Mouse (Mus musculus): Measurements from ENCODE around the gene Phpt1. TPM values are rescaled to one million over a fixed set of nuclear protein-coding genes. Genes with fewer than 3 reads are reported as not detected.

The Phpt1 gene
- total RNA-seq, 2 experiments from 2014 or later, result 100 to 101 TPM

Other genes starting within 250 kb of the Phpt1 start
- gene Man1b1, start 242.9 kb downstream of the Phpt1 start, total RNA-seq (2021), result 10 to 100 TPM; 27.2 to 28.6 TPM
- gene Dpp7, start 218.9 kb downstream of the Phpt1 start, total RNA-seq (2021), result 1 to 10 TPM; 4.7 to 5.2 TPM
- gene Uap1l1, start 209.5 kb downstream of the Phpt1 start, total RNA-seq (2021), result 1 to 10 TPM; 7.3 to 9.5 TPM
- 10 to 100 TPM in 1 of 2 experiments, 1 to 10 TPM in 1; 8.7 to 10.8 TPM for gene Sapcd2, start 202.9 kb downstream of the Phpt1 start, total RNA-seq (2021)
- gene Entpd2, start 179.3 kb downstream of the Phpt1 start, total RNA-seq (2021), result 1 to 10 TPM; 5.7 to 8.5 TPM
- gene Npdc1, start 175.9 kb downstream of the Phpt1 start, total RNA-seq (2021), result 10 to 100 TPM; 33.1 to 35.2 TPM
- under 1 TPM in 1 of 2 experiments, not detected in 1; 0.11 TPM for gene Fut7, start 152.0 kb downstream of the Phpt1 start, total RNA-seq (2021)
- gene Abca2, start 146.5 kb downstream of the Phpt1 start, total RNA-seq (2021), result 10 to 100 TPM; 19.4 to 20.7 TPM
- gene Clic3, start 118.4 kb downstream of the Phpt1 start, total RNA-seq (2021), result 1 to 10 TPM; 2.8 to 4.1 TPM
- gene Paxx, start 114.1 kb downstream of the Phpt1 start, total RNA-seq (2021), result 10 to 100 TPM; 30.5 to 32.8 TPM
- 100 to 1,000 TPM; 117 to 137 TPM for gene Ptgds, start 105.2 kb downstream of the Phpt1 start, total RNA-seq (2021)
- gene Lcn12, start 81.3 kb downstream of the Phpt1 start, total RNA-seq (2021), result not detected
- 10 to 100 TPM; 93.6 to 98.6 TPM for gene Fbxw5, start 74.5 kb downstream of the Phpt1 start, total RNA-seq (2021)
- gene C8g, start 73.5 kb downstream of the Phpt1 start, total RNA-seq (2021), result under 1 TPM in 1 of 2 experiments, not detected in 1; 0.45 TPM
- 10 to 100 TPM; 13.2 to 15.8 TPM for gene Traf2, start 28.3 kb downstream of the Phpt1 start, total RNA-seq (2021)
- 100 to 1,000 TPM; 151 to 152 TPM for gene Edf1, start 17.4 kb downstream of the Phpt1 start, total RNA-seq (2021)
- gene Mamdc4, start 379 bp downstream of the Phpt1 start, total RNA-seq (2021), result 1 to 10 TPM; 1.4 to 2.3 TPM
- gene Ajm1, start 6.5 kb upstream of the Phpt1 start, total RNA-seq (2021), result under 1 TPM; 0.14 to 0.41 TPM
- gene Rabl6, start 33.3 kb upstream of the Phpt1 start, total RNA-seq (2021), result 10 to 100 TPM; 51.4 to 61.5 TPM
- gene Ccdc183, start 42.5 kb upstream of the Phpt1 start, total RNA-seq (2021), result not detected
- 10 to 100 TPM; 22.2 to 24.0 TPM for gene Tmem141, start 46.8 kb upstream of the Phpt1 start, total RNA-seq (2021)
- 1 to 10 TPM; 1.3 to 1.4 TPM for gene Fcna, start 52.8 kb upstream of the Phpt1 start, total RNA-seq (2021)
- gene Lcn8, start 77.9 kb upstream of the Phpt1 start, total RNA-seq (2021), result under 1 TPM; 0.72 to 0.74 TPM
- not detected for gene Lcn5, start 82.7 kb upstream of the Phpt1 start, total RNA-seq (2021)
- not detected for gene Lcn6, start 101.6 kb upstream of the Phpt1 start, total RNA-seq (2021)
- not detected for gene Lcn10, start 107.5 kb upstream of the Phpt1 start, total RNA-seq (2021)
- gene Obp2a, start 124.8 kb upstream of the Phpt1 start, total RNA-seq (2021), result not detected
- 10 to 100 TPM; 13.7 to 17.1 TPM for gene Bmyc, start 131.5 kb upstream of the Phpt1 start, total RNA-seq (2021)
- not detected for gene Obp2b, start 161.8 kb upstream of the Phpt1 start, total RNA-seq (2021)
- gene Lcn3, start 190.3 kb upstream of the Phpt1 start, total RNA-seq (2021), result not detected
- not detected for gene Lcn11, start 201.8 kb upstream of the Phpt1 start, total RNA-seq (2021)
- gene Gm13539, start 207.0 kb upstream of the Phpt1 start, total RNA-seq (2021), result not detected
- not detected for gene Glt6d1, start 240.6 kb upstream of the Phpt1 start, total RNA-seq (2021)
- not detected for gene Lcn9, start 247.9 kb upstream of the Phpt1 start, total RNA-seq (2021)

Data from heart, postnatal 4 days (tissue).